Mouse (Mus musculus): ENCODE results near the gene C1rl. TPM values are rescaled to one million over a fixed set of nuclear protein-coding genes. Genes with fewer than 3 reads are reported as not detected.

Gene C1rl
- polyA plus RNA-seq (2012; rRNA removed) = 0.09 and 0.10 TPM in 2 replicates

DNA sequence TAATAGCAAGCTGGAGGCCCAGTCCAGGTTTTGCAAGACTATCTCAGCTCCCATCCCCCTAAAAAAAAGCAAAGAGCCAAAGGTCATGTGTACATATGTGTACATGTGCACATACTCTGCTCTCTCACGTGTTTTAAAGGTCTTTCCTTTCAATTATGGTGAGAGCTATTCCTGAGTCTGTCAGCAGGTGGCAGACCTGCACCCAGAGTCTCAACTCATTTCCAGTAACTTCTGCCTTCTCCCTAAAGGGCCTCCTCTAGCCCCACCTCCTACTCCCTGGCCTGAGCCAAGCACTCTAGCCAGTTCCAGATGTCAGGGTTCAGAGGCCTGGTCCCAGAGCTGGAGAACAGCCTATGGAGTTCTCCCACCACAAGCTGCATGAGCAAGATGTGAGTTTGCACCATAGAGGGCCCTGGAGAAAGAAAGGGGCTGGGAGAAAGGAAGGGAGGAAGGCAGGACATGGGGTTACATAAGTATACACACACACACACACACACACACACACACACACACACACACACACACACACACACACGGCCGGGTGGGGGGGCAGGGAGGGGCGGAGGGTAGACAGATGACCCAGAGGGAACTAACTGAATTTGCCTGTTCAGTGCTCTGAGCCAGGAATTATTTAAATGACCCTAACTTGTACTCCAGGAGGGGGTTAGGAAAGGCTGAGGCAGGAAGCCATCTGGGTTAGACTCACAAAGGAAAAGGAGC is at the start of gene C1rl:
Gene C1rl (plus strand): TSS at position 272 of the 720 bp plus-strand sequence.

DNA sequence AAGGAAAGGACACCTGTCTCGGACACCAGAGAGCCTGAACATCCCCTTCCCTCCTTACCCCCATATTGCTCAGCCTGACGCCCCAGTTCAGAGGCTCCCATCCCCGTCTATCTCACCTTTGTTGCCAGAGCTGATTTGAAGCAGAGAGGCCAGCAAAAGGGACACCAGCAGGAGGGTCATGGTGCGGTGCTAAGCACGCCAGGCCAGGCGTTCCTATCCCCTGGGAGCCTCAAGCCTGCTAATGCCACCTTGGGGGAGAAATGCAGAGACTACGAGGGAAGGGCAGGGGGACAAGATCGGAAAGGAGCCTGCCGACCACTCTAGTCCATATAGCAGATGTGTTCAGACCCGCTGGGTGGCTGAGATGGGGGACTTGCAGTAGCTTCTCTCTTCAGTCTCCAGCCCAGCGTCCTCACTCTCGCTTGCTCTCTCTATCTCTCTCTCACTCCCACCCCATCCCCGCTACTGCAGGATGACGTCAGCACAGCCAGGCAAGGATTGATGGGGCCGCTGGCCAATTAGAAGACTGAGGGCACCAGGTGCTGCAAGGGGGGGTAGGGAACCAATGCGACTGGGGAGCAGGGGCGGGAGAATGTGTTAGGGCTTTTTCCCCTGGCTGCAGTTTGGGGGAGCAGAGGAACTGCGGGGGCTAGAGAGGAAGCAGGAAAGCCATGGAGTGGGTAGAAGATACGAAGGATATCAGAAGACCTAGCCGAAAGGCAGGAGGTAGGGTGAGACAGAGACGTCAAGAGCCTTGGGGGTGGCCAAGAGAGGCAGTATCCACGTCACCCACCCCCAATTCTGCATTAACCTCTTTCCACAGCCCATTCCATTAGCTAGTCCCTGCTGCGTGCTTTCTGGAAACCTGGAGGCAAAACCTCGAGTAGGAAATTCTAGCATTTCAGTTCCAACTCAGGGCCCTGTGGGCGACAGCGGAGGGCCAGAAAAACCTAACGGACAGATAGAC is 28.3 kb upstream of the C1rl start, which contains the start of gene Clstn3:
Gene Clstn3 (minus strand): TSS at position 490 of the 967 bp plus-strand sequence.

DNA sequence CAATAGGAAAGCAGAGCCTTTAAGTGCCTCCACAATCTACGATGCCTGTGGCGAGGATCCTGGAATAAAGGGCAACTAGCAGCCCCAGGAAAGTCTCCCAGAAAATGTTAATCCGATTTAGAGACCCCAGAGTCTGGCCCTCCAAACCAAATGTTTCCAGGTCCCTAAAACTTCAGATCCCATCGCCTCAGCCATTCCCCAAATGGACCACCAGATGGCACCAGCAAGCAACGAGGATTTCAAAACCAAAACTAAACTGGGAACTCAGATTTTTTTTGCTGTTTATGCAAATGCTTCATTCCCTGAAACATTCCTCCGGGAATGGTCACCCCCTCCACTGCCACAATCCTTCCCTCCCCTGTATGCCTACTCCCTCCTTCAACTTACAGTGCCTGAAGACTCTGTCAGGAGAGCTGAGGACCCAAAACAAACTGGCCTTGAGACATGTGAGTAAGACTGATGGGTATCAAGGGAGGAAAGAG is 19.5 kb downstream of the C1rl start, which contains the start of gene C1ra:
Gene C1ra (plus strand): TSS at position 51 of the 482 bp plus-strand sequence.

DNA sequence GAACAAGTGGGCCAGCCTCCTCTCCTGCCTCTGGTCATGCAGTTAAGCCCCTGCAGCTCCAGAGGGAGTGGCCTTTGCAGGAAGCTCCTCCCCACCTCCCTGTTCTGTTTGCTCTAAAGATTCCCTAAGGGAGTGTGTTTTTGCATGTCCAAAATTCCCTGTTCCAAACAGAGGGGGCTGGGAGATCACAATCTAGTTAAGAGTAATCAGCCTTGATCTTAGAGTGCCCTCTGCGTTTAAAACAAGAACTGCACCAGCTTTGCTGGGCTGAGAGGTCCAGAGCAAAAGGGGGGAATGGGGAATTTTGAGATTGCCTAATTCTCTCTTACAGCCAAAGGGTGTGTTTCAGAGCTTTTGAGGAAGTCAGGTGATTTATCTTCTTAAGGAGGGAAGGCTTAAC is 49.4 kb downstream of the C1rl start, which contains the start of gene C1s1:
Gene C1s1 (minus strand): TSS at position 76 of the 400 bp plus-strand sequence.

Other genes starting within 250 kb of the C1rl start
- gene Cd163, start 188.5 kb upstream of the C1rl start, polyA plus RNA-seq (2012; rRNA removed) = 0.06 and 0.10 TPM in 2 replicates
- gene Pex5, start 78.0 kb upstream of the C1rl start, polyA plus RNA-seq (2012; rRNA removed) = 86.2 and 93.2 TPM in 2 replicates
- 60.9 and 64.3 TPM in 2 replicates for gene Clstn3, start 28.3 kb upstream of the C1rl start, polyA plus RNA-seq (2012; rRNA removed)
- gene C1ra, start 19.3 kb downstream of the C1rl start, polyA plus RNA-seq (2012; rRNA removed) = 0.33 and 0.93 TPM in 2 replicates
- 1.3 and 2.9 TPM in 2 replicates for gene C1s1, start 49.2 kb downstream of the C1rl start, polyA plus RNA-seq (2012; rRNA removed)
- not detected in 2 replicates for gene C1rb, start 77.2 kb downstream of the C1rl start, polyA plus RNA-seq (2012; rRNA removed)
- gene C1s2, start 143.0 kb downstream of the C1rl start, polyA plus RNA-seq (2012; rRNA removed) = 0.34 and 0.44 TPM in 2 replicates
- 53.8 and 63.1 TPM in 2 replicates for gene Lpcat3, start 169.9 kb downstream of the C1rl start, polyA plus RNA-seq (2012; rRNA removed)
- gene Emg1, start 219.1 kb downstream of the C1rl start, polyA plus RNA-seq (2012; rRNA removed) = 134 and 145 TPM in 2 replicates
- gene Phb2, start 219.2 kb downstream of the C1rl start, polyA plus RNA-seq (2012; rRNA removed) = 171 and 179 TPM in 2 replicates
- 5.3 and 6.1 TPM in 2 replicates for gene Ptpn6, start 245.6 kb downstream of the C1rl start, polyA plus RNA-seq (2012; rRNA removed)
- 499 and 546 TPM in 2 replicates for gene Grcc10, start 248.3 kb downstream of the C1rl start, polyA plus RNA-seq (2012; rRNA removed)